Mouse (Mus musculus): Measurements from ENCODE around the gene Spef1. TPM values are rescaled to one million over a fixed set of nuclear protein-coding genes. Genes with fewer than 3 reads are reported as not detected.
A peak's percentile ranks its signal among the peaks of the same experiment; 100 is the strongest.

Gene Spef1
- total RNA-seq, 2 experiments from 2014 or later = 4.7 to 5.5 TPM

GRCm38 (mm10) chr2:131206778-131207177, 19.7 kb upstream of the Spef1 start, which contains the start of gene Ap5s1:
Gene Ap5s1, plus strand, starts transcription at chr2:131207078.
- DNase-seq = no peak

GRCm38 (mm10) chr2:131205521-131206182, 18.6 kb upstream of the Spef1 start:
- no peak for DNase-seq

GRCm38 (mm10) chr2:131204410-131204981, 17.4 kb upstream of the Spef1 start:
- DNase-seq = peak; percentile 97 to 98

GRCm38 (mm10) chr2:131203816-131204409, 16.8 kb upstream of the Spef1 start:
- no peak for DNase-seq

- DNase-seq = no peak
Observed at GRCm38 (mm10) chr2:131201262-131201661, 14.2 kb upstream of the Spef1 start.

GRCm38 (mm10) chr2:131200710-131201109, 13.6 kb upstream of the Spef1 start:
- DNase-seq = no peak

- no peak for DNase-seq
Observed at GRCm38 (mm10) chr2:131196606-131197316, 9.7 kb upstream of the Spef1 start.

GRCm38 (mm10) chr2:131191005-131191390, 3.9 kb upstream of the Spef1 start:
- DNase-seq = no peak

- no peak for DNase-seq
Observed at GRCm38 (mm10) chr2:131190344-131191004, 3.4 kb upstream of the Spef1 start.

- no peak for DNase-seq
Observed at GRCm38 (mm10) chr2:131189521-131190309, 2.6 kb upstream of the Spef1 start.

- no peak for DNase-seq
Observed at GRCm38 (mm10) chr2:131188311-131188710, 1.2 kb upstream of the Spef1 start.

- no peak for DNase-seq
Observed at GRCm38 (mm10) chr2:131187602-131187922, 480 bp upstream of the Spef1 start.

GRCm38 (mm10) chr2:131186343-131186742, 739 bp downstream of the Spef1 start:
- DNase-seq = no peak

- peak; percentile 90 to 91 for DNase-seq
Observed at GRCm38 (mm10) chr2:131179990-131180587, 7.0 kb downstream of the Spef1 start, which contains the start of gene Cenpb. Gene Cenpb, minus strand, starts transcription at chr2:131180067.

GRCm38 (mm10) chr2:131179246-131179886, 7.7 kb downstream of the Spef1 start:
- DNase-seq = peak; percentile 67 to 73

- peak in 1 of 2 experiments; percentile 44 for DNase-seq
Observed at GRCm38 (mm10) chr2:131178828-131179245, 8.2 kb downstream of the Spef1 start.

- DNase-seq = no peak
Observed at GRCm38 (mm10) chr2:131177932-131178331, 9.2 kb downstream of the Spef1 start.

GRCm38 (mm10) chr2:131176491-131176890, 10.6 kb downstream of the Spef1 start:
- DNase-seq = no peak

GRCm38 (mm10) chr2:131175945-131176309, 11.2 kb downstream of the Spef1 start:
- no peak for DNase-seq

GRCm38 (mm10) chr2:131175286-131175944, 11.7 kb downstream of the Spef1 start:
- DNase-seq = no peak

Data from heart, adult 18-20 months (tissue).